Mouse (Mus musculus) hindbrain, embryonic 10.5 days (tissue): Measurements from ENCODE around the gene D10Jhu81e. TPM values are rescaled to one million over a fixed set of nuclear protein-coding genes. Genes with fewer than 3 reads are reported as not detected.

Experiments
- DNase-seq: peaks from one replicate; pipeline ENCODE4 v3.0.0-alpha.2; 2017; ENCODE audit warnings: low spot score
- H3K27ac ChIP-seq: fragments of 300-500 bp; sonication (generic); 2 replicates; pipeline ENCODE4 v1.5.1; 2016; ENCODE audit warnings: mild to moderate bottlenecking, moderate library complexity
- H3K27me3 ChIP-seq: fragments of 300-500 bp; sonication (generic); 2 replicates; pipeline ENCODE4 v1.6.1; 2016; ENCODE audit warnings: mild to moderate bottlenecking; ENCODE audit not compliant: poor library complexity, insufficient read depth, severe bottlenecking
- H3K36me3 ChIP-seq: fragments of 300-500 bp; sonication (generic); 2 replicates; pipeline ENCODE4 v1.6.1; 2016; ENCODE audit warnings: mild to moderate bottlenecking, moderate library complexity
- H3K4me1 ChIP-seq: fragments of 300-500 bp; sonication (generic); replicated peaks from 2 replicates; pipeline ENCODE4 v1.6.1; 2016; ENCODE audit warnings: mild to moderate bottlenecking
- H3K4me3 ChIP-seq: fragments of 300-500 bp; sonication (generic); 2 replicates; pipeline ENCODE4 v1.5.1; 2016; ENCODE audit warnings: mild to moderate bottlenecking, moderate library complexity
- H3K9me3 ChIP-seq: fragments of 300-500 bp; sonication (generic); 2 replicates; pipeline ENCODE4 v1.6.1; 2016; ENCODE audit warnings: mild to moderate bottlenecking, moderate library complexity
- WGBS: fragments of 180-500 bp; shearing (Covaris S2); methylation state at CpG from one replicate; pipeline ENCODE4 v1.1.7; 2016; 5-methylcytosine and 5-hydroxymethylcytosine counted together
- polyA plus RNA-seq: library from polyadenylated mRNA; unstranded; fragments of >200 nt; fragmentation: Nextera tagmentation; extraction: Ambion mirVana; gene quantifications from 2 replicates; pipeline ENCODE4 v1.2.1, GENCODE M21; 2016

Gene D10Jhu81e
- polyA plus RNA-seq, 1 experiment from 2014 or later, result 28.7 TPM

DNA sequence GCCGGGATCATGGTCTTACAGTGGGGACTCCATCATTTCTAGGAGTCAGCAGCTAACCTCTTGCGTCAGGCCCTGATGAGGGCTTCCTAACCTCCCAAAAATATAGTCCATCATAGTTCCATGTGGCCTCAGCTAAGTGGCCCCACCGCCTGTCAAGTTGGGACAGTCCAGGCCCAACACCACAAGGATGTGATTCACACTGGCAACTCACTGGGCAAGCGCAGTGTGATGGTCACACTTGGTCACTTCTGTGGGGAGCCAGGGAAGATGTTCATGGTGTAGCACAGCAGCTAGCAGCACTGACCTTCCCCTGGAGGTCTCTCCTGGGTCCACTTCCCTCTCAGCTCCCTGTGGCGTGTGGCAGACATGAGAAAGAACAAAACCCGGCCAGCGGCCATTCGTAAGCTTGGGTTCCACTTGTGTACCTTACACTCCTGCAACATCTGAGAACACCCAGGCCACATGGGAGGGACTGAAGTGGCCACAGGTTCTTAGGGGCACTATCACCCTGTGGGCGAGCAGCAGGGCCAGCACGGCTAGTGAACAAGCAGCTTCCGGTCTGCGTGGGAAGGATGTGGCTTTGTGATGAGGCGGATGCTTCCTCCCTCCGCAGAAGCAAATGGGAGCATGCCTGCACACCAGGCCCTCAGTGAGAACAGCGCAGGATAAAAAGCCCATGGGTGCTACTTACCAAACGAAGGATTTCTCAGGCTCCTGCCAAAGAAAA is 9.1 kb downstream of the D10Jhu81e start:
- WGBS, result 90% methylated on average over 16 of the region's 16 CpGs
- H3K27ac ChIP-seq, result no peak overlapping the region
- no peaks in the 10 kb centered on the region for H3K9me3 ChIP-seq
- H3K4me1 ChIP-seq, result peaks cover 9% of the 10 kb centered on the region
- no peaks in the 10 kb centered on the region for H3K27me3 ChIP-seq
- peaks cover 47% of the 10 kb centered on the region for H3K36me3 ChIP-seq
- DNase-seq, result no peak
- no peak overlapping the region for H3K4me3 ChIP-seq

DNA sequence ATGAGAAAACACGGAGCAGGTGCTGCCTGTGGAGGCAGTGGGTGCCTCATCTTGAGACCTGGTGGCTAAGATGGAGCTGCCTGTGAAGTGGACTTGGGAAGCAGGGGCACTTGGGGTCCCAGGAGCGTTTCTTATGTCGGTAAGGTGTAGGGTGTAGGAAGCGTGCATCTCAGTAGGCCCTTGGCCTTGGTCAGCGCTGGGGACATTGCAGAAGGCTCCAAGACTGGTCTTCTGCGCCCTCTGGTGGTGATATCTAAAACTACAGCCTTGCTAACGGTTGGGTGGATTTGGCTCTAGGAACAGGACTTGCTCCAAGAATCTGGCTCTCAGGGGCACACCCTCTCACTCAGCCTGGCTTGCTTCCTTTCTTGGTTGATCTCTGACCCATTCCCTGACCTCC is 9.7 kb downstream of the D10Jhu81e start:
- Histone ChIP-seq H3K36me3 (peaks cover 41% of the 10 kb centered on the region), H3K27me3 (no peaks in the 10 kb centered on the region), H3K4me3 (peak overlapping the region; percentile 24; the same call in 1 of the 2 replicates), H3K9me3 (no peaks in the 10 kb centered on the region), H3K27ac (0 out of 2 replicates have a peak overlapping the region, but pooled peaks have one; percentile 4), H3K4me1 (peaks cover 9% of the 10 kb centered on the region)
- DNase-seq, result peak; percentile 84
- WGBS, result 2% methylated on average over 7 of the region's 7 CpGs

DNA sequence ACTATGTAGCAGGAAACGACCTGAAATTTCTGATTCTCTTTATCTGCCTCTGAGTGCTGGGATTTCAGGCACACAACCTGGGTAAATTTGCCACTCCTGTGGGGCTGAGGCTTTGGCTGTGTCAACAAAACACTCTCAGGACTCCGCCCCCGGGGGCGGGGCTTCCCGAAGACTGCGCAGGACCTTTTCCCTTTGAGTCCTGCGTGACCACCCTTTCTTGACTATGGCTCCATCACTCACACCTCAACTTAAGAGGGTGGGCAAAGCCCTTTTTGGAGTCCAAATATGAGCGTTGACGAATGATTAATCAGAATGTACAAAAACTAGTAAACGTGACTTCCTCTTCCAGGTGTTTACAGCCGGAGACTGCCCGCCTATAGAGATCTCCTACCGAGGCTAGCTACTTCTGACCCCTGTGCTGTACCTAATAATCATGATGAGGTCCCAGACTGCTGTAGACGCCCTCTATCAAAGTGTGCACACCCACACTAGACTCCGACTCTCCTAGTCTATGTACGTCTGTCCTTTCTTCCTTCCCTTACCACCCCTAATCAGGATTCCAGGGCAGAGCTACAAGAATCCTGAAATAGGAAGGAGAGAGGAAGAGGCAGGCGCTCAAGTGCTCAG is 10.2 kb downstream of the D10Jhu81e start:
- Histone ChIP-seq H3K27ac (0 out of 2 replicates have a peak overlapping the region, but pooled peaks have one; percentile 4), H3K36me3 (peaks cover 35% of the 10 kb centered on the region), H3K4me1 (peaks cover 9% of the 10 kb centered on the region), H3K27me3 (no peaks in the 10 kb centered on the region), H3K9me3 (no peaks in the 10 kb centered on the region), H3K4me3 (peak overlapping the region; percentile 24)
- peak; percentile 28 for DNase-seq
- 15% methylated on average over 17 of the region's 17 CpGs for WGBS

DNA sequence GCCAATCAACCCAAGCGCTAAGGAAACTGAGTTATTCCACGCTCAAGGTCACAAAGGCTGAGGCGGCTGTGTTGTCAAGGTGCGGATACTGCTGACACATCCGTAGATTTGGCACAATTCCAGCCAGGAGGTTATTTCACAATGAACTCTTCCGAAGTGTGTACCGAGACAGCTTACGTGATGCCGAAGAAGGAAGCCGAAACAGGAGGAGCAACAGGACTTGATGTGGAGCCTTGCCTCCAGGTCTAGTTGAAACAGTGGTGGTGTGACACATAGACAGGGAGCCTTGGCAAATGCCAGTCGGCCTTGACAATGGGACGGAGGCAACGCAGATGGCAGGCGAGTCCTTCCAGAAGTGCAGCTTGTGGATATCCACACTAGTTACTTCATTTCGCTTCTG is 11.5 kb downstream of the D10Jhu81e start:
- H3K4me3 ChIP-seq, result no peak overlapping the region
- H3K27me3 ChIP-seq, result no peaks in the 10 kb centered on the region
- H3K9me3 ChIP-seq, result no peaks in the 10 kb centered on the region
- no peak overlapping the region for H3K27ac ChIP-seq
- WGBS, result 91% methylated on average over 15 of the region's 15 CpGs
- H3K4me1 ChIP-seq, result peaks cover 9% of the 10 kb centered on the region
- H3K36me3 ChIP-seq, result peaks cover 26% of the 10 kb centered on the region
- no peak for DNase-seq

DNA sequence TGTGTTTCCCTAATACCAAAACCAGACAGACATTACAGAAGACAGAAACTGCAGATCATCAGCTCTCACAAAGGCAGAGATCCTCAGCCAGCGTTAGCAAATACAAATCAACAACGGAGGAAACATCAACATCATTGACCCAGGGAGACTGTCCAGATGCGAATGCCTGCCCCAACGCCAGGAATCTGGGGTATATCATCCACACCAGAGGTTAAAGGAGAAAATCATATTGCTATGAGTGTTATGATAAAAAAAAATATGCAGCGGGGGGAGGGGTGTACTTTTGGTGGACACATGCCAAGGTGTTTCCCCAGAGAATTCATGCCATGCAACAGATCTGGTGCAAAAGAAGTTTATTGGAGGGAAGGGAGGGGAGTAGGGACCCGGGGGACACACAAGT is 12.7 kb downstream of the D10Jhu81e start:
- Histone ChIP-seq H3K9me3 (no peaks in the 10 kb centered on the region), H3K36me3 (peaks cover 15% of the 10 kb centered on the region), H3K4me3 (no peak overlapping the region), H3K27me3 (no peaks in the 10 kb centered on the region), H3K4me1 (peaks cover 9% of the 10 kb centered on the region), H3K27ac (no peak overlapping the region)
- WGBS, result 82% methylated on average over 6 of the region's 6 CpGs
- DNase-seq, result no peak

DNA sequence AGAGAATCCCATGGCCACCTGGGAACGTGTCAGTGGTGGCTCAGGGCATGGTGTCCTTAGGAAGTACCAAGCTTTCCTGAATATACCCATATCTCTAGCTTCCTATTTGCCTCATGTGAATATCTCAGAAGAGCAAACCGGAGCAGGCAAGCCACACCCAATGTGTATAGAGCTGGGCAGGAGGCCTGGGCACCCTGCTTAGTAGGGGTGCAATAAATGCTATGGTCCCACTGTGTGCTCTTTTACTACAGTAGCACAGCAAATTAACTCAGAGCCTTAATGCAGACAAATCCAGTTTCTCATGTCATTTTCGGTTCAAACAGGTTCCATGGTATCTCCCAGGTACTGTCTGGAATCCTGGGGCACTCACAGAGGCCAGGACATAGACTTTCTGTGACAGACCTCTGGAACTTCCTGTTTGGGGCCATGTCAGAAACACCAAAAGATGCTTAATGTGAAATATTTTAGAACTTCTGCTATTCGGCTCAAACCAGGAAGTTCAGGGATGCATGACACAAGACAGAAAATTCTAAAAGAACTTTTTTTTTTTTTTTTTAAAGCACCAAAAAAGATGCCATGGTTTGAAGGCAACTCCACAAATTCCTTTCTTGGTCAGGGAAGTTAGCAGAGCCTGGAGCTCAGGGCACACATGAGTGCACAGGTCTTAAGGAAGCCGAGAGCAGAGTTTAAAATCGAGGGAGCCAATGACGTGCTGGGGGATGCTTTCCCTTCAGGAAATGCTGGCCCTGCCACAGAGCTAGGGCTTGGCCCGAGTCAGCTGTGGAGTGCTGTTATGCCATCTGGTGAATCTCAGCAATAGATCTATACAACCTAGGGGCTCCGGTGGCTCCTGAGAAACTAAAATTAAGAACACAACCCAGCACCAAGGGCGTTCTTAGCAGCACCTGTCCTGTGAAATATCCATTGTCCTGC is 20.5 kb downstream of the D10Jhu81e start:
- Histone ChIP-seq H3K4me1 (no peaks in the 10 kb centered on the region), H3K36me3 (no peaks in the 10 kb centered on the region), H3K4me3 (no peak overlapping the region), H3K27me3 (no peaks in the 10 kb centered on the region), H3K27ac (no peak overlapping the region), H3K9me3 (no peaks in the 10 kb centered on the region)
- WGBS, result 66% methylated on average over 10 of the region's 10 CpGs
- DNase-seq, result no peak

DNA sequence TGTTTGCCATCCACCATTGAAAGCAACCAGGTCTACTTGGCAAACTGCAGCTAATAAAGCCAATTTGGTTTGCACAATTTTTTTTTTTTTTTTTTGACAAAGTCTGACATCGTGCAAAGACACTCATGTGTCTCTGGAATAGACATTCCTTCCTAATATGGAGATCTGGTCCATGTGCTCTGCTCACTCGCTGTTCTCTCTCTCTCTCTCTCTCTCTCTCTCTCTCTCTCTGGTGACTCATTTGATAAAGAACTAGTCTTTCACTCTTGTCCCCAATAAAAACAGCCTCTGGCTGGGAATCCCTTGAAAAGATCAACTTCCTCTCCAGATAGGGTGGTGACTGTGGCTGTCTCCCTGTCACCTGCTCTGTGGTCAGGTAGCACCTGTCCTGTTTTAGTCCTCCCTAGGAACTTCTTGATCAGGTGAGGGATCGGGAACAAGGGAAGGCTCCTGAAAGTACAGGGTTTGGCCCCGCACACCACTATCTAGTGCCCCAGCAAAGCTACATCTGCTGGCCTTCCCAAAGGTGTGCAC is 21.6 kb downstream of the D10Jhu81e start:
- Histone ChIP-seq H3K36me3 (no peaks in the 10 kb centered on the region), H3K4me1 (no peaks in the 10 kb centered on the region), H3K4me3 (no peak overlapping the region), H3K27ac (no peak overlapping the region), H3K9me3 (no peaks in the 10 kb centered on the region), H3K27me3 (no peaks in the 10 kb centered on the region)
- DNase-seq, result no peak
- 82% methylated on average over 4 of the region's 4 CpGs for WGBS

DNA sequence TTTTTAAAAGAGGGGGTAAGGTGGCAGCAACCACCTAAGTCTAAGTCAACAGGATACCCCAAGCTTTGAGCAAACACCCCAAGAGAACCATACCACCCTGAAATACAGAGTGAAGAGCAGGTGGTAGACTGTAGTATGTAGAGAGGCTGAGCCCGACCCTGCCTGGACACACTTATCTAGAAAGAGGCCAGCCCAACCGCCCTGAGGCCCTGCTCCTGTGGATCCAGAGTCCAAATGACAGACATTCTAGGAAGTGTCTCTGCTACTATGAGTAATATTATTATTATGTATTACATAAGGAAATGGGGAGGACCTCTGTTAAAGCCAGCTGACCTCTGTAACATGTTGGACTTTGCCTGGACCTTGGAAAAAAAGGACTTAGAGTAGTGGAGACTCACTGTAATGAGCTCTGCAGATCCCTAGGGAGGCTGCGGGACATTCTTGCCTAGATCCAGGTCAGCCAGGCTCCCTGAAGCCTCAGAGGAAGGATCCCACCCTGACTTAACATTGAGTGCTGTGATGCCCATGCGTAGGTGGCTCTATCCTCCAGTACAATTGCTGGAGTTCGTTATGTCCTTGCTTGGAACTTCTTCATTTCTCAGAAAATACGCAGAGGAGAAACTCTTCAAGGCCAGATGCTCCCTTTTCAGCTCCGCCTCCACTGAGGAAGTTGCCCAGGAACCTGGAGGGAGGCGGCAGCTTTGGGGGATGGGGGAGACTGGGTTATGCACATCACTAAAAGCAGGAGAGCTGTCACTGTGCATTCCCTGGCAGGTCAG is 25.7 kb downstream of the D10Jhu81e start:
- Histone ChIP-seq H3K9me3 (no peaks in the 10 kb centered on the region), H3K27me3 (no peaks in the 10 kb centered on the region), H3K4me1 (peaks cover 4% of the 10 kb centered on the region; the same call in 1 of the 2 replicates), H3K27ac (no peak overlapping the region), H3K36me3 (no peaks in the 10 kb centered on the region), H3K4me3 (no peak overlapping the region)
- WGBS, result 57% methylated on average over 8 of the region's 8 CpGs
- DNase-seq, result no peak

DNA sequence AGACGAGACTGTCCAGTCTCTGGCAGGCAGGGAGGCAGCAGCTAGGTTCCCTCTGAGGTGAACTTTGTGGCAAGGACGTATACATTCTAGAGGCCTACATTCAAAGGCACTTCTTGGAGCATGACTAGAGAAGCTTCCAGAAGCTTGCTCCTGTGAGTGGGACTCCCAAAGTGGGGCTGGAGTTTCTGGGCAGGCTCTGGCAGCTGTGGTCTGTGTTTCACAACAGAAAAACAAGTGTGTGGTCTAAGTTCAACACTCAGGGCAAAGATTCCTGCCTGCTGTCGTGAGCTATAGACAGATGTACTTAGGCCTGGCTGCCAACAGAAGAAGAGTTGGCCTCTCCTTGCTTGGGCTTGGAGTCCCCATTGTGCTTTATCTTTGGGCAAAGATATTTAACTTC is 28.7 kb downstream of the D10Jhu81e start:
- Histone ChIP-seq H3K27ac (no peak overlapping the region), H3K27me3 (no peaks in the 10 kb centered on the region), H3K9me3 (no peaks in the 10 kb centered on the region), H3K4me3 (no peak overlapping the region), H3K4me1 (peaks cover 18% of the 10 kb centered on the region), H3K36me3 (no peaks in the 10 kb centered on the region)
- 77% methylated on average over 3 of the region's 3 CpGs for WGBS
- DNase-seq, result no peak

DNA sequence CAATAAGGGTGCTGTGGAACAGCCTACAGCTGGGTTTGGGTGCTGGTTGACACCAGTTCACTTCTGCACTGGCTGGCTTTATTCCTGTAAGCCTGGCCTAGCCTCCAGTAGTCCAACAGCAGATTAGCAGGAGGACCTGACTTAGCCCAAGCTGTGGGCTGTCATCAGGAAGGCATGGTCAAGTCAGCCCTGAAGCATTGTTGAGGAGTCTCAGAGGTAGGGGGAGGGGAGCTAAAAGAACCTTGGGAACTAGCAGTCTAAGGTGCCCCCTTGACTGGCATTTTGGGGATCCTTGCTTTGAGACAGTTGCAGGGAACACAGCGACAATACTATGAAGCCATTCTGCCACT is 29.4 kb downstream of the D10Jhu81e start:
- H3K4me1 ChIP-seq, result peaks cover 24% of the 10 kb centered on the region
- no peak for DNase-seq
- H3K27me3 ChIP-seq, result no peaks in the 10 kb centered on the region
- no peaks in the 10 kb centered on the region for H3K36me3 ChIP-seq
- H3K9me3 ChIP-seq, result no peaks in the 10 kb centered on the region
- H3K4me3 ChIP-seq, result no peak overlapping the region
- 85% methylated on average over 1 of the region's 1 CpGs for WGBS
- no peak overlapping the region; the same call in 1 of the 2 replicates for H3K27ac ChIP-seq

DNA sequence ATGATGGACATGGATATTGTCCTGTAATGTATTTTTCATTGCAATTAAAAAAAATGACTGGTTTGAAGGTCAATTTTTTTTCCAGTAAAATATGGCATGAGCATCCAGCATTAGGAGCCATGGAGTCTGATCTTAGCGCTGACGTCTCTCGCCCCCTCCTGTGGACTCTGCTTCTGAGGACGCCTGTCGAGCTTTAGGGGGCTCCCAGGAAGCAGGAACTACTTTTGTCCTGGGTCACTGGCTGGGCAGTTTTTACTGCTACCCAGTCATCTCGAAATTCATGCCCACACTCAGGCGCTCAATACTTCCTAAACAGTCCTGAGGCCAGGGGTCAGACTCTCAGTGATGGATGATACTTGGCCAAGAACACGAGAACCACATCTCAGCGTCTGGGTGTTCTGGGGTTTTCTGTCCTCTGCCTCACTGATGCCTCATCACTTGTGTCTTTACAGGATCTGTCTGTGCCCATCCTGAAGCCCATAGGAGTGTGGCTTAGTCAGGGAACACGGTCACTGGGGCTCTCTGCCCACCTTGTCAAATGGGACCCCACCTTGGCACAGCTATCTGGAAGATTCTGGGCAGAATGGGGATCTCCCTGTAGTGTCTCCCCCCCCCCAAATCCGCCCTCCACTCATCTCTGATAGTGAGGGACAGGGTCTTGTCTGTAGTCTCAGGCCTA is 29.9 kb downstream of the D10Jhu81e start:
- H3K27me3 ChIP-seq, result no peaks in the 10 kb centered on the region
- no peaks in the 10 kb centered on the region for H3K9me3 ChIP-seq
- peaks cover 29% of the 10 kb centered on the region for H3K4me1 ChIP-seq
- H3K27ac ChIP-seq, result no peak overlapping the region; the same call in 1 of the 2 replicates
- DNase-seq, result no peak
- 79% methylated on average over 11 of the region's 11 CpGs for WGBS
- H3K4me3 ChIP-seq, result no peak overlapping the region
- H3K36me3 ChIP-seq, result no peaks in the 10 kb centered on the region
